Mouse (Mus musculus) neural tube, embryonic 11.5 days (tissue): ENCODE measurements around the gene Olfr1359. TPM values are rescaled to one million over a fixed set of nuclear protein-coding genes. Genes with fewer than 3 reads are reported as not detected.
"Not testable (repeated sequence)": the region's sequence is repeated elsewhere in the genome, so short reads cannot be mapped to it uniquely, and the experiment has no call there.

ENCODE experiments used
- ATAC-seq: fragments of 200-750 bp; cut with Nextera tagmentation; 2 replicates; pipeline ENCODE4 v1.8.0; 2017; ENCODE audit warnings: moderate number of reproducible peaks, mild to moderate bottlenecking, moderate TSS enrichment, moderate library complexity; ENCODE audit not compliant: insufficient read depth, low FRiP score, low TSS enrichment
- DNase-seq: peaks from one replicate; pipeline ENCODE4 v3.0.0-alpha.2; 2015; ENCODE audit warnings: low spot score
- H3K27ac ChIP-seq: fragments of 300-500 bp; sonication (generic); 2 replicates; pipeline ENCODE4 v1.5.1; 2014; ENCODE audit warnings: low read depth, mild to moderate bottlenecking, low read length
- H3K27me3 ChIP-seq: fragments of 300-500 bp; sonication (generic); 2 replicates; pipeline ENCODE4 v1.6.1; 2014; ENCODE audit warnings: mild to moderate bottlenecking, low read length, mixed read lengths; ENCODE audit not compliant: control insufficient read depth, insufficient read depth
- H3K36me3 ChIP-seq: fragments of 300-500 bp; sonication (generic); 2 replicates; pipeline ENCODE4 v1.6.1; 2014; ENCODE audit warnings: mild to moderate bottlenecking, low read length, moderate library complexity, mixed read lengths; ENCODE audit not compliant: control insufficient read depth, insufficient read depth
- H3K4me1 ChIP-seq: fragments of 300-500 bp; sonication (generic); 2 replicates; pipeline ENCODE4 v1.6.1; 2014; ENCODE audit warnings: low read length, mixed read lengths; ENCODE audit not compliant: control insufficient read depth, insufficient read depth
- H3K4me2 ChIP-seq: fragments of 300-500 bp; sonication (generic); 2 replicates; pipeline ENCODE4 v1.6.1; 2014; ENCODE audit warnings: low read depth, mild to moderate bottlenecking, moderate library complexity
- H3K4me3 ChIP-seq: fragments of 300-500 bp; sonication (generic); 2 replicates; pipeline ENCODE4 v1.5.1; 2014; ENCODE audit warnings: low read depth, low read length
- H3K9ac ChIP-seq: fragments of 300-500 bp; sonication (generic); 2 replicates; pipeline ENCODE4 v1.6.1; 2014; ENCODE audit warnings: mild to moderate bottlenecking, low read length
- H3K9me3 ChIP-seq: fragments of 300-500 bp; sonication (generic); 2 replicates; pipeline ENCODE4 v1.6.1; 2016; ENCODE audit warnings: low read length; ENCODE audit not compliant: control insufficient read depth
- WGBS: fragments of 180-500 bp; shearing (Covaris S2); extraction: QIAGEN DNeasy Blood & Tissue Kit; methylation state at CpG from one replicate; pipeline ENCODE4 v1.1.7; 2014; 5-methylcytosine and 5-hydroxymethylcytosine counted together
- polyA plus RNA-seq: library from polyadenylated mRNA; unstranded; fragments of >200 nt; fragmentation: Nextera tagmentation; extraction: Ambion mirVana; gene quantifications from 2 replicates; pipeline ENCODE4 v1.2.1, GENCODE M21; 2014

Olfr1359 gene
- polyA plus RNA-seq, 1 experiment from 2014 or later: not detected

GRCm38 (mm10) chr13:21745006-21745405 lies 47.1 kb downstream of the Olfr1359 start:
- Histone ChIP-seq H3K9ac (no peak overlapping the region), H3K36me3 (no peaks in the 10 kb centered on the region), H3K9me3 (no peaks in the 10 kb centered on the region), H3K4me1 (peaks cover 6% of the 10 kb centered on the region; the same call in 1 of the 2 replicates), H3K27me3 (no peaks in the 10 kb centered on the region), H3K4me2 (no peak overlapping the region), H3K27ac (no peak overlapping the region), H3K4me3 (no peak overlapping the region)
- WGBS: 89% methylated on average over 1 of the region's 1 CpGs
- DNase-seq (no peak), ATAC-seq (no peak)

- 5% methylated on average over 5 of the region's 5 CpGs for WGBS
- Histone ChIP-seq H3K9ac (peak overlapping the region; percentile 66), H3K4me3 (peak overlapping the region; percentile 59), H3K9me3 (no peaks in the 10 kb centered on the region), H3K4me2 (peak overlapping the region; percentile 80), H3K27me3 (no peaks in the 10 kb centered on the region), H3K27ac (peak overlapping the region; percentile 96), H3K4me1 (peaks cover 9% of the 10 kb centered on the region; the same call in 1 of the 2 replicates), H3K36me3 (no peaks in the 10 kb centered on the region)
- ATAC-seq (no peak), DNase-seq (peak; percentile 54)
Measured at GRCm38 (mm10) chr13:21749387-21750158, 51.7 kb downstream of the Olfr1359 start.

GRCm38 (mm10) chr13:21750159-21751017 lies 52.5 kb downstream of the Olfr1359 start, which contains the start of gene Hist1h4k:
Hist1h4k (minus strand) TSS chr13:21750505.
- peak within 1 kb of the TSS; percentile 80 for H3K4me2 ChIP-seq
- H3K27ac ChIP-seq: peak within 1 kb of the TSS; percentile 96
- not testable (repeated sequence) for H3K4me1 ChIP-seq, H3K36me3 ChIP-seq, H3K27me3 ChIP-seq, H3K9me3 ChIP-seq
- H3K9ac ChIP-seq: peak within 1 kb of the TSS; percentile 66
- DNase-seq (peak; percentile 95), ATAC-seq (peak; percentile 84)
- peak within 1 kb of the TSS; percentile 59 for H3K4me3 ChIP-seq
- WGBS: under 1% methylated on average over 43 of the region's 56 CpGs

GRCm38 (mm10) chr13:21751417-21751816 lies 53.5 kb downstream of the Olfr1359 start:
- no peak overlapping the region for H3K4me3 ChIP-seq
- peaks cover 9% of the 10 kb centered on the region; the same call in 1 of the 2 replicates for H3K4me1 ChIP-seq
- H3K4me2 ChIP-seq: no peak overlapping the region
- 0 out of 2 replicates have a peak overlapping the region, but pooled peaks have one; percentile 14 for H3K27ac ChIP-seq
- no peaks in the 10 kb centered on the region for H3K9me3 ChIP-seq
- no peaks in the 10 kb centered on the region for H3K36me3 ChIP-seq
- DNase-seq (no peak), ATAC-seq (no peak)
- H3K27me3 ChIP-seq: no peaks in the 10 kb centered on the region
- H3K9ac ChIP-seq: no peak overlapping the region

GRCm38 (mm10) chr13:21751827-21752226 lies 53.9 kb downstream of the Olfr1359 start:
- Histone ChIP-seq H3K4me3 (no peak overlapping the region), H3K36me3 (no peaks in the 10 kb centered on the region), H3K9ac (no peak overlapping the region), H3K27me3 (no peaks in the 10 kb centered on the region), H3K4me2 (no peak overlapping the region), H3K4me1 (peaks cover 9% of the 10 kb centered on the region; the same call in 1 of the 2 replicates), H3K27ac (peak overlapping the region; percentile 69; the same call in 1 of the 2 replicates), H3K9me3 (no peaks in the 10 kb centered on the region)
- DNase-seq: no peak
- ATAC-seq: no peak
- WGBS: 76% methylated on average over 3 of the region's 3 CpGs

- no peak overlapping the region for H3K9ac ChIP-seq
- H3K9me3 ChIP-seq: no peaks in the 10 kb centered on the region
- DNase-seq: peak; percentile 18
- H3K27ac ChIP-seq: peak overlapping the region; percentile 69; the same call in 1 of the 2 replicates
- H3K4me1 ChIP-seq: peaks cover 9% of the 10 kb centered on the region; the same call in 1 of the 2 replicates
- ATAC-seq: no peak
- 53% methylated on average over 3 of the region's 3 CpGs for WGBS
- no peaks in the 10 kb centered on the region for H3K36me3 ChIP-seq
- no peak overlapping the region for H3K4me3 ChIP-seq
- H3K4me2 ChIP-seq: peak overlapping the region; percentile 70
- H3K27me3 ChIP-seq: no peaks in the 10 kb centered on the region
Measured at GRCm38 (mm10) chr13:21752356-21752755, 54.4 kb downstream of the Olfr1359 start.

GRCm38 (mm10) chr13:21753051-21753523 lies 55.2 kb downstream of the Olfr1359 start:
- H3K9ac ChIP-seq: peak overlapping the region; percentile 57
- no peaks in the 10 kb centered on the region for H3K36me3 ChIP-seq
- peak; percentile 18 for DNase-seq
- H3K9me3 ChIP-seq: no peaks in the 10 kb centered on the region
- peak overlapping the region; percentile 38 for H3K4me3 ChIP-seq
- peak overlapping the region; percentile 87 for H3K27ac ChIP-seq
- peaks cover 9% of the 10 kb centered on the region; the same call in 1 of the 2 replicates for H3K4me1 ChIP-seq
- WGBS: 2% methylated on average over 10 of the region's 10 CpGs
- no peaks in the 10 kb centered on the region for H3K27me3 ChIP-seq
- no peak for ATAC-seq
- peak overlapping the region; percentile 70 for H3K4me2 ChIP-seq

GRCm38 (mm10) chr13:21753524-21754285 lies 55.8 kb downstream of the Olfr1359 start, which contains the start of the genes Hist1h2ak and Hist1h2bn:
Hist1h2ak (minus strand) TSS chr13:21753827.
Hist1h2bn (plus strand) TSS chr13:21754123.
- not testable (repeated sequence) for H3K9me3 ChIP-seq, H3K36me3 ChIP-seq, H3K4me1 ChIP-seq, H3K27me3 ChIP-seq
- peak within 1 kb of the TSS; percentile 57 for H3K9ac ChIP-seq
- H3K27ac ChIP-seq: peak within 1 kb of the TSS; percentile 87
- 0% methylated on average over 26 of the region's 50 CpGs for WGBS
- peak within 1 kb of the TSS; percentile 70 for H3K4me2 ChIP-seq
- peak within 1 kb of the TSS; percentile 38 for H3K4me3 ChIP-seq
- ATAC-seq (peak; percentile 92), DNase-seq (peak; percentile 77)
